9 mouse cellular contexts compared by ENCODE assay signal in genomic region chr3:145575340-145575739, GRCm38 (mm10). TPM values are rescaled to one million over a fixed set of nuclear protein-coding genes. Genes with fewer than 3 reads are reported as not detected.
DNase-seq lines count a peak whose midpoint lies in the region; ATAC-seq and TF ChIP-seq lines count a peak whose summit lies in the region.
"Had no signal": no experiment of that assay in that cellular context is flagged by ENCODE, and none has a peak within 500 bp of the region (broad histone marks: within the 10 kb centered on the region; RNA-seq: fewer than 3 reads in every experiment).

No protein-coding gene starts in this region.

- no peak for DNase-seq in gastrocnemius, adult 2 months
- no peak for DNase-seq in gastrocnemius, postnatal 10 days
- no peak for DNase-seq in CH12.LX (ENCODE audit: extremely low read depth)
- DNase-seq in midbrain, embryonic 10.5 days (ENCODE audit: low spot score) = no peak
- no peak for DNase-seq in testis, postnatal 10 days (ENCODE audit: low spot score)
- no peak for DNase-seq in layer of hippocampus, postnatal 10 days (ENCODE audit: low spot score in 2 of 2)
- DNase-seq in urinary bladder, adult 2 months (ENCODE audit: low spot score) = no peak

- H3K79me2 ChIP-seq in CH12.LX (replicated peaks; ENCODE audit: control insufficient read depth, extremely low read depth, insufficient read depth, poor library complexity, severe bottlenecking) = peaks cover 12% of the 10 kb centered on the region

- intact Hi-C loops in gastrocnemius, adult 2 months (cut with DNase I) = no loop called here

- H3K4me3 ChIP-seq in gastrocnemius, adult 2 months = peak overlapping the region; percentile 78; the same call in 1 of the 2 replicates
- no peak overlapping the region for H3K4me3 ChIP-seq in CH12.LX (replicated peaks in 1 of 3; ENCODE audit: low read depth in 2 of 3, low read length in 2 of 3, poor library complexity in 1 of 3)
- peak overlapping the region; percentile 79 for H3K4me3 ChIP-seq in hindbrain, embryonic 13.5 days
- H3K4me3 ChIP-seq in midbrain, embryonic 10.5 days = 0 out of 2 replicates have a peak overlapping the region, but pooled peaks have one; percentile 90

- in situ Hi-C loops in CH12.LX (cut with MboI; ENCODE audit: low pct_ligation_motif_present, low pct_unique_long_range_greater_than_20kb, low sequenced_read_pairs) = no loop called here

- ATAC-seq in hindbrain, embryonic 13.5 days (ENCODE audit: low FRiP score) = peak; percentile 41

- no peak overlapping the region for H3K9ac ChIP-seq in CH12.LX (ENCODE audit: insufficient read depth, low read depth)
- H3K9ac ChIP-seq in hindbrain, embryonic 13.5 days = no peak overlapping the region

- H3K36me3 ChIP-seq in CH12.LX (replicated peaks in 1 of 2; ENCODE audit: control insufficient read depth in 1 of 2, insufficient read depth in 1 of 2, low read length in 1 of 2) = peaks cover 19 to 28% of the 10 kb centered on the region in 2 experiments
- H3K36me3 ChIP-seq in hindbrain, embryonic 13.5 days = peaks cover 17% of the 10 kb centered on the region
- H3K36me3 ChIP-seq in midbrain, embryonic 10.5 days = peaks cover 29% of the 10 kb centered on the region

- peak overlapping the region; percentile 18; the same call in 1 of the 2 replicates for H3K4me2 ChIP-seq in CH12.LX (ENCODE audit: insufficient read depth, low read depth, poor library complexity, severe bottlenecking)
- peak overlapping the region; percentile 89; the same call in 1 of the 2 replicates for H3K4me2 ChIP-seq in hindbrain, embryonic 13.5 days

- TF ChIP-seq POLR2A in CH12.LX (IDR thresholded peaks at IDR 0.05; ENCODE audit: low read depth, low read length) = no peak

- dilution Hi-C loops in CH12.LX (cut with MboI; ENCODE audit: extremely low pct_ligation_motif_present, extremely low pct_unique_long_range_greater_than_20kb, low sequenced_read_pairs) = no loop called here

- 85% methylated on average over 7 of the region's 7 CpGs for WGBS in hindbrain, embryonic 13.5 days
- WGBS in midbrain, embryonic 10.5 days = 82% methylated on average over 7 of the region's 7 CpGs

- no peaks in the 10 kb centered on the region for H3K9me3 ChIP-seq in CH12.LX (replicated peaks; ENCODE audit: low read length)
- H3K9me3 ChIP-seq in hindbrain, embryonic 13.5 days = no peaks in the 10 kb centered on the region
- no peaks in the 10 kb centered on the region for H3K9me3 ChIP-seq in midbrain, embryonic 10.5 days (replicated peaks)
- H3K9me3 ChIP-seq: limb, embryonic 15.5 days had no signal

- H3K27ac ChIP-seq in gastrocnemius, adult 2 months = no peak overlapping the region
- no peak overlapping the region for H3K27ac ChIP-seq in CH12.LX (ENCODE audit: insufficient read depth, low read depth)
- H3K27ac ChIP-seq in hindbrain, embryonic 13.5 days = no peak overlapping the region
- no peak overlapping the region for H3K27ac ChIP-seq in midbrain, embryonic 10.5 days (replicated peaks)

- no peak for TF ChIP-seq CTCF in gastrocnemius, adult 2 months (IDR thresholded peaks at IDR 0.05)
- TF ChIP-seq CTCF in CH12.LX (conservative IDR thresholded peaks at IDR 0.05 in 1 of 2, IDR thresholded peaks at IDR 0.05 in 1 of 2; ENCODE audit: low read depth in 2 of 2, low read length in 2 of 2) = no peak

- H3K4me1 ChIP-seq in CH12.LX (ENCODE audit: control insufficient read depth in 1 of 2, insufficient read depth in 2 of 2) = peaks cover 4 to 24% of the 10 kb centered on the region in 2 experiments; a peak in 2 of 4 replicates
- peaks cover 18% of the 10 kb centered on the region for H3K4me1 ChIP-seq in hindbrain, embryonic 13.5 days (replicated peaks)
- H3K4me1 ChIP-seq in midbrain, embryonic 10.5 days = peaks cover 18% of the 10 kb centered on the region

- no peaks in the 10 kb centered on the region for H3K27me3 ChIP-seq in CH12.LX (replicated peaks)
- no peaks in the 10 kb centered on the region for H3K27me3 ChIP-seq in hindbrain, embryonic 13.5 days
- H3K27me3 ChIP-seq in midbrain, embryonic 10.5 days (ENCODE audit: low read depth, poor library complexity, severe bottlenecking) = no peaks in the 10 kb centered on the region
- H3K27me3 ChIP-seq: limb, embryonic 15.5 days had no signal

- TF ChIP-seq EP300 in CH12.LX (IDR thresholded peaks at IDR 0.05; ENCODE audit: low read length) = no peak

- no peak for TF ChIP-seq RAD21 in CH12.LX (IDR thresholded peaks at IDR 0.05; ENCODE audit: low read depth, low read length)

TF ChIP-seq in CH12.LX, 34 proteins besides CTCF, POLR2A, EP300 and RAD21:
- TF ChIP-seq GABPA (IDR thresholded peaks at IDR 0.05; ENCODE audit: insufficient replicate concordance, low read depth, low read length) = no peak

RNA-seq across cellular contexts. Expression of gene Znhit6, which starts 0.7 kb away (rescaled TPM):
- total RNA-seq in gastrocnemius, adult 2 months (2021) = 10 to 100 TPM; 12.3 to 12.8 TPM
- total RNA-seq in gastrocnemius, postnatal 10 days (2021) = 10 to 100 TPM; 13.2 to 13.3 TPM
- total RNA-seq in CH12.LX (2012; rRNA removed) (54.4 and 73.3 TPM in 2 replicates), CH12.LX (2014; rRNA removed) (58.6 and 67.1 TPM in 2 replicates)
- polyA plus RNA-seq in CH12.LX (2012; ENCODE audit: insufficient read length, low read depth) = 188 and 208 TPM in 2 replicates
- polyA plus RNA-seq in hindbrain, embryonic 13.5 days (2015; fragmentation: Nextera tagmentation; extraction: Ambion mirVana) = 34.6 and 40.1 TPM in 2 replicates
- 42.1 and 46.4 TPM in 2 replicates for polyA plus RNA-seq in midbrain, embryonic 10.5 days (2016; fragmentation: Nextera tagmentation; extraction: Ambion mirVana)
- 10 to 100 TPM; 22.9 to 28.7 TPM for total RNA-seq in layer of hippocampus, postnatal 10 days (2021)
- 15.1 and 16.0 TPM in 2 replicates for polyA plus RNA-seq in urinary bladder, adult 2 months (2012; rRNA removed)

Comparison
In these comparisons a context has a peak if more than half of its experiments do, and no peak if none do; other contexts are left out.
1. H3K4me3 ChIP-seq: peak in gastrocnemius, adult 2 months (single experiment), hindbrain, embryonic 13.5 days (single experiment) and midbrain, embryonic 10.5 days (single experiment); none in CH12.LX (0 of 3).